Mouse (Mus musculus): ENCODE data around the gene Mast4. TPM values are rescaled to one million over a fixed set of nuclear protein-coding genes. Genes with fewer than 3 reads are reported as not detected.
A peak's percentile ranks its signal among the peaks of the same experiment; 100 is the strongest.

Mast4 gene
- polyA plus RNA-seq, 1 experiment from 2014 or later = 21.1 TPM

GRCm38 (mm10) chr13:102990085-102990484, 344.2 kb downstream of the Mast4 start:
- Histone ChIP-seq H3K36me3 (ENCODE audit: control insufficient read depth, insufficient read depth, low read length) (no peaks in the 10 kb centered on the region), H3K9ac (ENCODE audit: low read depth, low read length) (no peak overlapping the region), H3K9me3 (ENCODE audit: control insufficient read depth, low read length) (no peaks in the 10 kb centered on the region), H3K27ac (replicated peaks; ENCODE audit: low read depth, low read length) (no peak overlapping the region), H3K4me2 (ENCODE audit: low read depth, low read length) (no peak overlapping the region), H3K27me3 (replicated peaks; ENCODE audit: control insufficient read depth, insufficient read depth, low read length) (no peaks in the 10 kb centered on the region; the same call in 1 of the 2 replicates), H3K4me1 (ENCODE audit: control insufficient read depth, insufficient read depth, low read length) (no peaks in the 10 kb centered on the region), H3K4me3 (ENCODE audit: low read depth, low read length) (no peak overlapping the region)
- DNase-seq (ENCODE audit: low spot score) (no peak), ATAC-seq (ENCODE audit: low read depth) (no peak)
- 70% methylated on average over 1 of the region's 1 CpGs for WGBS

DNA sequence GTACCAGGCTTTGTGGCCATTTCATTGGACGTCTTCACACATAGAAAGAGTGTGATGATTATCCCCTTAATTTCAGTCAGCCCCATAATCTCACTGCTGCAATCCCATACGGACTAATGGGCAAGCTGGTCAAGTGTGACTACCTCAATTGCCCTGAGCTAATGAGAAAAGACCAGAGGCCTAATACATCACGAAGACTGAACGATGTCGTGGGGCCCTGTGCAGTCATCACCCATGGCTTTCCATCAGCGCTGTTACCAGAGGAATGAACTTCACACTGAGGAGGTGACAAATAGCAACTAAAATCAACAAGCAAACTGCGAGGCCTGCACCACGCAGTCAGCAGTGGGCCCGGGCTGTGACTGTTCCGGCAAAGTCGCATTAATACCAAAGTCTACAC, 344.7 kb downstream of the Mast4 start:
- Histone ChIP-seq H3K4me1 (ENCODE audit: control insufficient read depth, insufficient read depth, low read length) (no peaks in the 10 kb centered on the region), H3K9ac (ENCODE audit: low read depth, low read length) (no peak overlapping the region), H3K36me3 (ENCODE audit: control insufficient read depth, insufficient read depth, low read length) (no peaks in the 10 kb centered on the region), H3K27me3 (replicated peaks; ENCODE audit: control insufficient read depth, insufficient read depth, low read length) (no peaks in the 10 kb centered on the region; the same call in 1 of the 2 replicates), H3K27ac (replicated peaks; ENCODE audit: low read depth, low read length) (no peak overlapping the region), H3K4me2 (ENCODE audit: low read depth, low read length) (no peak overlapping the region), H3K9me3 (ENCODE audit: control insufficient read depth, low read length) (no peaks in the 10 kb centered on the region), H3K4me3 (ENCODE audit: low read depth, low read length) (no peak overlapping the region)
- ATAC-seq (ENCODE audit: low read depth) = no peak
- WGBS = 77% methylated on average over 11 of the region's 11 CpGs
- no peak for DNase-seq (ENCODE audit: low spot score)

DNA sequence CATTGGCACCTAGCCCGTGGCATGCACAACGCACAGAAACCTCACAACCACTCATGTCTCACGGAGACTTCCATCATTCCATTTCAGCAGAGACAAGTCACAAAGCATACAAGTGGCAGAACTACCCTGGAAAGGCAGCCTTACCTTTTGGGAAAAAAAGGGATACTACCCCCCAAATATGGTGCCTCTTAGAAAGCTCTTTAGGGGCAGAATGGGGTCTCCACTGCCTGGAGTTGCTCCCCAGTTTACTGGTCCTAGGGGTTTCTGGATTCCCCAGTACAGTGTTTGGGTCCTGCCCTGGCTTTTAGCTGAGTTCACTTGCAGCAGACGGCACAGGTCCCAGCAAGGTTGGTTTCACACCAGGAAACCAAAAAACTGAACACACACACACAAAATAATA, 345.3 kb downstream of the Mast4 start:
- WGBS = 86% methylated on average over 4 of the region's 4 CpGs
- DNase-seq (ENCODE audit: low spot score) (no peak), ATAC-seq (ENCODE audit: low read depth) (no peak)
- no peaks in the 10 kb centered on the region; the same call in 1 of the 2 replicates for H3K27me3 ChIP-seq (replicated peaks; ENCODE audit: control insufficient read depth, insufficient read depth, low read length)
- no peaks in the 10 kb centered on the region for H3K36me3 ChIP-seq (ENCODE audit: control insufficient read depth, insufficient read depth, low read length)
- H3K9me3 ChIP-seq (ENCODE audit: control insufficient read depth, low read length) = 0 out of 2 replicates have a peak, but pooled peaks cover 2% of the 10 kb centered on the region
- H3K4me2 ChIP-seq (ENCODE audit: low read depth, low read length) = no peak overlapping the region
- no peak overlapping the region for H3K9ac ChIP-seq (ENCODE audit: low read depth, low read length)
- no peaks in the 10 kb centered on the region for H3K4me1 ChIP-seq (ENCODE audit: control insufficient read depth, insufficient read depth, low read length)
- H3K4me3 ChIP-seq (ENCODE audit: low read depth, low read length) = no peak overlapping the region
- H3K27ac ChIP-seq (replicated peaks; ENCODE audit: low read depth, low read length) = no peak overlapping the region

- 66% methylated on average over 11 of the region's 11 CpGs for WGBS
Observed at GRCm38 (mm10) chr13:102988251-102988895, 345.9 kb downstream of the Mast4 start.

GRCm38 (mm10) chr13:102984550-102984949, 349.7 kb downstream of the Mast4 start:
- WGBS = 94% methylated on average over 4 of the region's 4 CpGs
- no peaks in the 10 kb centered on the region for H3K36me3 ChIP-seq (ENCODE audit: control insufficient read depth, insufficient read depth, low read length)
- no peak overlapping the region for H3K9ac ChIP-seq (ENCODE audit: low read depth, low read length)
- H3K27me3 ChIP-seq (replicated peaks; ENCODE audit: control insufficient read depth, insufficient read depth, low read length) = no peaks in the 10 kb centered on the region; the same call in 1 of the 2 replicates
- no peak for ATAC-seq (ENCODE audit: low read depth)
- H3K4me3 ChIP-seq (ENCODE audit: low read depth, low read length) = no peak overlapping the region
- H3K4me1 ChIP-seq (ENCODE audit: control insufficient read depth, insufficient read depth, low read length) = no peaks in the 10 kb centered on the region
- DNase-seq (ENCODE audit: low spot score) = no peak
- no peak overlapping the region for H3K4me2 ChIP-seq (ENCODE audit: low read depth, low read length)
- H3K9me3 ChIP-seq (ENCODE audit: control insufficient read depth, low read length) = 0 out of 2 replicates have a peak, but pooled peaks cover 2% of the 10 kb centered on the region
- H3K27ac ChIP-seq (replicated peaks; ENCODE audit: low read depth, low read length) = no peak overlapping the region

More at GRCm38 (mm10) chr13:102988251-102988895, 345.9 kb downstream of the Mast4 start:
- no peaks in the 10 kb centered on the region for H3K4me1 ChIP-seq (ENCODE audit: control insufficient read depth, insufficient read depth, low read length)
- 0 out of 2 replicates have a peak, but pooled peaks cover 2% of the 10 kb centered on the region for H3K9me3 ChIP-seq (ENCODE audit: control insufficient read depth, low read length)
- no peak overlapping the region for H3K4me3 ChIP-seq (ENCODE audit: low read depth, low read length)
- no peak overlapping the region for H3K4me2 ChIP-seq (ENCODE audit: low read depth, low read length)
- no peak overlapping the region for H3K9ac ChIP-seq (ENCODE audit: low read depth, low read length)
- H3K36me3 ChIP-seq (ENCODE audit: control insufficient read depth, insufficient read depth, low read length) = no peaks in the 10 kb centered on the region
- ATAC-seq (ENCODE audit: low read depth) = no peak
- no peak overlapping the region for H3K27ac ChIP-seq (replicated peaks; ENCODE audit: low read depth, low read length)
- DNase-seq (ENCODE audit: low spot score) = no peak
- no peaks in the 10 kb centered on the region; the same call in 1 of the 2 replicates for H3K27me3 ChIP-seq (replicated peaks; ENCODE audit: control insufficient read depth, insufficient read depth, low read length)

DNA sequence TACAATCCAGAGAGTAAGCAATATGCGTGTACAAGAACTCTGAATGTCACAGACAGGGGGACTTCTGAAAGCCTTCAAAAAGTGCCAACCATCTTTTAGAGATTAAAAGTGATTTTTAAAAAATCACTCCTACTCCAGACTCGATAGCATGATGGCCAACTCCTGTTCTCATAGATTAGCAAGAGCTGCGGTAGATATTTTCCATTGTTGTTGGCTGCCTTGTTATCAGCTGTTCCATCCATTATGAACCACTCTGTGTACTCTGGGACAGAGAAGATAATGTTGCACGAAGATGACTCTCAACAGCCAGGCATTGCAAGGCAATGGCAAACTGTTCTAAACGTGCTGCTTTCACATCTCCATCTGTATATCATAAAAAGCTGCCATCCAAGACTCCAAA, 360.4 kb downstream of the Mast4 start:
- DNase-seq (ENCODE audit: low spot score) (no peak), ATAC-seq (ENCODE audit: low read depth) (no peak)
- Histone ChIP-seq H3K4me1 (ENCODE audit: control insufficient read depth, insufficient read depth, low read length) (no peaks in the 10 kb centered on the region), H3K4me2 (ENCODE audit: low read depth, low read length) (no peak overlapping the region), H3K36me3 (ENCODE audit: control insufficient read depth, insufficient read depth, low read length) (no peaks in the 10 kb centered on the region), H3K27ac (replicated peaks; ENCODE audit: low read depth, low read length) (no peak overlapping the region), H3K9ac (ENCODE audit: low read depth, low read length) (no peak overlapping the region), H3K9me3 (ENCODE audit: control insufficient read depth, low read length) (no peaks in the 10 kb centered on the region), H3K4me3 (ENCODE audit: low read depth, low read length) (no peak overlapping the region), H3K27me3 (replicated peaks; ENCODE audit: control insufficient read depth, insufficient read depth, low read length) (no peaks in the 10 kb centered on the region)
- WGBS = 82% methylated on average over 5 of the region's 5 CpGs

DNA sequence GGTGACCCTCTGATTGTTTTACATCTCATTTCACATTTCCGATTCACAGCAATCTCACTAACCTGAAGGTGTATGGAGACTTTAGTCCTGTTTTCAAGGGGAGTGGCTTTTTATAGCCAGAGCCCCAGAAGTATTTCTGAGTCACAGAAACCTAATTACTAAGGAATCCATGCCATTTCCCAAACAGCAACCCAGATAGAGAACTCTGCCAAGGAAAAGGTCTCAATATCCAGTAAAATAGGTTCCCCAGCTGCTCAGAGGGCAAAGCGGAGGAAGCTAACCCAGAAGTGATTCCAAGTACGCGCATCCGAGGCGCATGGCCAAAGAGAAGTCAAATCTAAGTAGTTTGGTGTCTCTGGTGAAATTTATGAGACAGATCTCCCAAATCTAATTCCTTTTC, 370.8 kb downstream of the Mast4 start:
- ATAC-seq (ENCODE audit: low read depth) (no peak), DNase-seq (ENCODE audit: low spot score) (no peak)
- no peaks in the 10 kb centered on the region for H3K9me3 ChIP-seq (ENCODE audit: control insufficient read depth, low read length)
- H3K4me1 ChIP-seq (ENCODE audit: control insufficient read depth, insufficient read depth, low read length) = no peaks in the 10 kb centered on the region; the same call in 1 of the 2 replicates
- no peaks in the 10 kb centered on the region for H3K36me3 ChIP-seq (ENCODE audit: control insufficient read depth, insufficient read depth, low read length)
- no peak overlapping the region for H3K9ac ChIP-seq (ENCODE audit: low read depth, low read length)
- H3K27me3 ChIP-seq (replicated peaks; ENCODE audit: control insufficient read depth, insufficient read depth, low read length) = 0 out of 2 replicates have a peak, but pooled peaks cover 3% of the 10 kb centered on the region
- no peak overlapping the region for H3K27ac ChIP-seq (replicated peaks; ENCODE audit: low read depth, low read length)
- no peak overlapping the region for H3K4me2 ChIP-seq (ENCODE audit: low read depth, low read length)
- H3K4me3 ChIP-seq (ENCODE audit: low read depth, low read length) = no peak overlapping the region
- WGBS = 94% methylated on average over 6 of the region's 6 CpGs

DNA sequence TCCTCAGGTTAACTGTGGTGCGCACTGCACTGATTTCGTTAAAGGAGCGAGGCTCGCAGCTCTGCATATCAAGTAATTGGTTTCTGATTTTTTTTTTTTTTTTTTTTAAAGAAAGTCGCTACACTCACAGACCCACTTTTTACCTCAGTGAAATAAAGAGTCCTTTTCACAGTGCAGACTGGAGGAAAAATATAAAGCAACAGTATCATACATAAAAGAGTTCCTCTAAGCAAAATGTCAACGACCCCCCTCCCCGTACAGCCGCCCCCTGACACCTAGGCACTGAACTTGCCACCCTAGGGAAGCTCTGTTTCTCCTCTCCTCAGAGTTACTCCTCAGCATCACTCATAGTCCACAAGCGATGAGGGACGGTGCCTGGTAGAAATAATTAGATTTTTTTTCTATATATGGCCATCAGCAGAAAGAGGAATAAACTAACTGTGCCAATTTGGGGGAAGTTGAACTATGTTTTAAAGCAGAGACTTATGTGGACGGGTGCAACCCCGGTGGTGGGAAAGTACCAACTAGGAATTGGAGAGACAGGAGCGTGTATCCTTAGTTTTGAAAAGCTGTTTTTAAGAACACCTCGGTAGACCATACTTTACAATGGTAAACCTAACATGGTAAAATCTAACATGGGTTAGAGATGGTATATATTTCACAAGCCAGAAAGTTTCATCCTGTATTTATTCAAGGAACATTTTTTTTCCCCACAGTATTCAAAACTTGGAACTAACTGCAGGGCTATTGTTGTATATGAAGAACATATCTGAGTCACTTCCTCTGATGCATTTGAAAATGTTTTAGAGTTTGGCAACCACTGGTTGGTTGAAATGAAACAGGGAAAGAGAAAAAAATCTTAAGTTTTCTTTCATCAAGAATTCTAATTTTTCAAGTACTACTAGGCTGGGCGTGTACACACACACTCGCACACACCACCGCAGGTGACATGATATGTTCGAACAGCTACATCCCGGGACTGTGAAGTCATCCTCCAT, 375.7 kb downstream of the Mast4 start:
- Histone ChIP-seq H3K36me3 (ENCODE audit: control insufficient read depth, insufficient read depth, low read length) (no peaks in the 10 kb centered on the region), H3K4me3 (ENCODE audit: low read depth, low read length) (peak overlapping the region; percentile 28), H3K9ac (ENCODE audit: low read depth, low read length) (peak overlapping the region; percentile 41; the same call in 1 of the 2 replicates), H3K4me1 (ENCODE audit: control insufficient read depth, insufficient read depth, low read length) (peaks cover 10% of the 10 kb centered on the region), H3K27me3 (replicated peaks; ENCODE audit: control insufficient read depth, insufficient read depth, low read length) (0 out of 2 replicates have a peak, but pooled peaks cover 3% of the 10 kb centered on the region), H3K9me3 (ENCODE audit: control insufficient read depth, low read length) (no peaks in the 10 kb centered on the region), H3K4me2 (ENCODE audit: low read depth, low read length) (peak overlapping the region; percentile 63), H3K27ac (replicated peaks; ENCODE audit: low read depth, low read length) (0 out of 2 replicates have a peak overlapping the region, but pooled peaks have one; percentile 11)
- ATAC-seq (ENCODE audit: low read depth) = no peak
- DNase-seq (ENCODE audit: low spot score) = no peak
- WGBS = 51% methylated on average over 19 of the region's 19 CpGs
